Mouse (Mus musculus): ENCODE data around the gene Kcnh4.
A peak's percentile ranks its signal among the peaks of the same experiment; 100 is the strongest.

The Kcnh4 gene

DNA sequence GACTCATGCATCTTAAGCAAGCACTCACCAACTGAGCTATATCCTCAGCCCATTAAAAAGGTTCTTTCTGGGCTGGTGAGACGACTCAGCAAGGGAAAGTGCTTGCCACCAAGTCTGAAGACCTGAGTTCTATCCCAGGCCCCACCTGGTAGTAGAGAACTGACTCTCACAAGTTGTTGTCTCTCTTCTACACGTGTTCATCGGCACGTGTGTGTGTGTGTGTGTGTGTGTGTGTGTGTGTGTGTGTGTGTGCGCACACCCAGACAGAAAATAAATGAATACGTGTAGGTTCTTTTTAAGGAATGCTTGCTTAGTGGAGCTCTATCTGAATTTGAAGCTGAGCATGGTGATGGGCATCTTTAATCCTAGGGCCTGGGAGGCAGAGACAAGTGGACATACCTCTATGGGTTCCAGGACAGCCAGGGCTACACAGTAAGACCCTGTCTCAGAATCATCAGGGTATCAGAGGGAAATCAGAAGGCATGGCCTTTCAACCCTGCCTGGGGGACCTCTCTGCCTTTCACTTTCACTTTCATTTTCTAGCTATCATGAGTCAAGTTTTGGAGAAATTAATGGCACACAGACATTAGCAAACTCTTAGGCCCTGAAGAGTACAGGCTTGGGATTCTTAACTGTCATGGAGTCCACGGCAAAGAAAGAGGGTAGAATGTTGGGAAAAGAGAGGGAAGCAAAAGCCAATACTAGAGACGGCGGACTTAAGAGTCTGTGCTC, 24.4 kb downstream of the Kcnh4 start:
- no peak for DNase-seq (ENCODE audit: extremely low read depth, low read depth)

DNA sequence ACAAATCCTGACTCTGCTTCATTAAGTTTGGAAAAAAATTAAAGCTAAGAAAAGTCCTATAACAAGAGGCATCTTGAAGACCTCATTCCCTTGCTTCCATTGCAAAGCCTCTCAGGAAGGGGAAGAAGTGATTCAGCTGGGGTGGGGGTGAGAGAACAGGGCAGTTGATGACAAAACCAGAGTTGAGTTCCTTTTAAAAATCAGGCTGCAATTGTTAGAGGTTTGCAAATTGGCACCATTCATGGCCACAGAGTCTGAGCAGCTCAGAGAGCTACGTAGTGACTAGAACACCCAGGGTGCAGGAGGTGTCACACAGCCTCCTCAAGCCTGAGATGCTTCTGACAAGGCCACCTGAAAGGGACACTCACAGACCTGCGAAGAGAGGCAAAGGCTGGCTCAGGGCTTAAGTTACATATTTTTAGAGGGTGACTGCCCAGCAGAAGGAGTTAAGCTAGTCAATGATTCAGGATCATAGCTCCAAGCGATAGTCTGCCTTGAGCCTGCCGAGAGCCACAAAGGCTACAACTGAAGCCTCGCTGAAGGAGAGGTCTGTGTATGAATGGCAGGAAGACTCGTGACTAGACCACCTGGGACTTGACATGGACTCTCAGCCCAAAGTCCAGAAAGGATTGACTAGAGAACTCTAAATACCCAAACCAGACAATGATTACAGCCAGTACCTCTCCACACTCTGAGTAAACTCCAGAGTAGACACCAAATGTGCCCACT, 29.1 kb downstream of the Kcnh4 start:
- DNase-seq (ENCODE audit: extremely low read depth, low read depth): no peak

DNA sequence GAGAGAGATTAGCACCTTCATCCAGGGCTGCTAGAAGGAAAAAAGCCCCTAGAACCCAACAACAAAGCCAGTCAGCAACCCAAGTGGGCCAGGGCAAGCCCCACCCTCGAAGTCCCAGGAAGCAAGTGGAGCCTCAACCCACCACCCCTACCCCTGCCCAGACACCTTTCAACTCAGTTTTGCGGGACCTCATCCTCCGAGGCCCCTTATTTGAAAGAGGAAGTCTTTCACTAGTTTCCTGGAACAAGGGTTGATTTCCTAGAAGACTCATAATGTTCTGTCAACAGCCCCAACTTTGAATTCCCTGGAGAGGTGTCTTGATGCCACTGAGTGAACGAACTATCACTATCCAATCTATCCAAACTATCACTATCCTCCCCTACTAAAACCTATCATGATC, 29.8 kb downstream of the Kcnh4 start:
- DNase-seq (ENCODE audit: extremely low read depth, low read depth): peak; percentile 80

DNA sequence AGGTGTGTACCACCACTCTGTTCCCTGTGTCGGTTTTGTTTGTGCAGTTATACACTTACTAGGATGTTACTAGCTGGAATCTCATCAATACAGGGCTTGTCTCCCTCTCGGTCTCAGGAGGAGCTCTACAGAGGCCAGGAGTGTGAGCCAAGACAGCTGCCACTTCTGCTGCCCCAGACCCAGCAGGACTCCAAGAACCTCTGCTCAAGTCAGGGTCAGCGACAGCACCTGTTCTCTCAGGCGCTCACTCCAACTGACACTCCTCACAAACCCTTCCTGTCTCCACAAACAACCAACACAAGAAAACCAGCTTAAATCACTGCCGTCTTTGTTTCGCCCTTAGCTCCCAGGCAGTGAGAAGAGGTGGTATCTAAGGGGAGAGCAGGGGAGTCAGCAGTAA, 31.1 kb downstream of the Kcnh4 start:
- DNase-seq (ENCODE audit: extremely low read depth, low read depth): no peak

DNA sequence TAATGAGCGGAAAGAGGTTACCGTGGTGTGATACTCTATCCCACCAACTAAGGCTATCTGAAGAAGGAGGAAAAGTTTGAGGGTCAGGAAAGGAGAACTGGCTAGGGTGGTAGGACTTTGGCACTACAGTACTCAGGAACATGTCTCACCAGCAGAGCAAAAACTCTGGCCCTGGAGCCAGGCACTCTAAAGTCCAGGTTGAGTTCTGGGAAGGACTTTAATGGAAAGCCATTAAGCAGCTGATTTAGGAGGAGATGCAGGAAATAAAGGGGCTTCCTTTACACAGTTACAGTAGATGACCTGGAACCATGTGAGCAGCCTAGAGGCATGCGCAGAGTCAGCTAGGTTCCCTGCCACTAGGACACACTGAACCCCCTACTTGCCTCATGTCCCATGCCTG, 32.5 kb downstream of the Kcnh4 start:
- no peak for DNase-seq (ENCODE audit: extremely low read depth, low read depth)

DNA sequence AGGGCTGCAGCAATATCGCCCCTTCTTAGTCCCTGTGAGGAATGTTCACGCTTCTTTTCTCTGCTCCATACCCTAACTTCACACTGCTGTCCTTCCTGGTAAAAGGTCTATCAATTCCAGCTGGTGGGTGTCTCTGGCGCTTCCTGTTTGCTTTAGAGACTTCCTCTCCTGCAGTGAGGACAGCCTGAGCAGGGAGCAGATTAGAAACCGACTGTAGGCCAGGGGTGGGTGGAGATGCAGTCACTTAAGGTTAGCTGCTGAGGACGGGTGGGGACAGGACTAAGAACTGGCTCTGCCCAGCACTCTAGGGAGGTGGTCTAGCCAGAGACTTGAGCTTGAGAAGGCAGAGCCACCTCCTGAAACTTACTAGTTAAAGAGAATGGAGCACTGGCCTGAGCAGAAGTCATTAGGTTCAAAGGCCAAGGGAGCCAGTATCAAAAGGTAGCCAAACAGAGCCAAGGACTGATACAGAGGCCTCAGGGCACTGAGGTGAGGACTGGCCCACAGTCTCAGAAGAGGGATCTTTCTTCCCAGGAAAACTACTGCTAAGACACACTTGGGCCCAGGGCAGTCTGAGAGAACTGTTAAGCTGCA, 34.7 kb downstream of the Kcnh4 start:
- peak; percentile 69 for DNase-seq (ENCODE audit: extremely low read depth, low read depth)

DNA sequence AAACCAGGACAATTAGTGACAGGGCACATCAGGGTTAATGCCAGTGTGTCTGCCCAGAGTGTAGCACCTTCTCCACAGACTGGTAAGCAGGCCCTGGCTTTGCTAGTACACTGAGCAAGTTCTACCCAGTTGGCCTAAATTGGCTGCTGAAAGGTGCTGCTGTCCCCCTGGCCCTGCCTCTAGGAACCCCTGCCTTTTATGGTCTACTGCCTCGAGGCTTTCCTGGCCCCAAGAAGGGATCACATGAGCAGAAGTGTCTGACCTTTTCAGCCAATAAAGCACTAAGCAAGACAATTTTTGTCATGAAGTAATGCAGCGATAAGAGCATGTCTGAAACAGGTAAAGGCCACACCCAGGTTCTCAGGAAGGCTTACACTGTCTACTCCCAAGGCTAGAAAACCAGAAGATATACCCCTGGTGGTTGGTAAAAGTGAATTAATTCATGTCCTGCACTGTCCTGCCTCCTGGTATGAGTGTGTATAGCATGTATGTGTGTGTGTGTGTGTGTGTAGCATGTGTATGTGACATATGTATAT, 37.2 kb downstream of the Kcnh4 start:
- no peak for DNase-seq (ENCODE audit: extremely low read depth, low read depth)

DNA sequence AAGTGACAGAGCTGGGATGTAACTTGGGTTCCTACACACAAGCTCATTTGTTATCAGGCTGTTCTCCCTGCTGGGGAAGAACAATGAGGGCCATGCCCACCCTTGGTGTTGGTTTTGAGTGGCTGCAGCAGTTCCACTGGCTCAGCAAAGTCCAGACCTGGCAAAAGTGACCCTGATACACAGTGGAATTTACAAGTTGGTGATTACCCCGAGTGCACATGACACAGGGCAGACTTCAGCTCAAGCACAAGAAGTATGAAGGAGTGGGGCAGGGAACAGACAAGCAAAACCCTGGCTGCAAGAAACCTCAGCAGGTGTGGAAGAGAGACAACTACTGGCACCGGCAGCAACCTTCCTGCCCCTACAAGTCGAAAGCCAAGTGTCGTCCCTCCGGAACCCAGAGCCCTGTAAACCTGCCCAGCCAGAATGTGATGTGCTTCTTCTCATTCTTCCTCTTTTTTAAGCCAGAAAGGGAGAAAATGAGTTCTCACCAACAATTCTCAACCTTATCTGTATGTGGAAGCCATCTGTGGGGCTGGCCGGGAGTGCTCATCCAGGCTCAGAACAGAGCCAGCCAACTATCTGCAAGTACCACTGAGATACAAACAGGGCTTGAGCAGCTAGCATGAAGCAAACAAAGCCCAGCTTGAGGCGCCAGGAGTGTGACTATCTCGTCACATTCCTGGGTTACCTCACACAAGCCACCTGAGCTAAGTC, 37.8 kb downstream of the Kcnh4 start:
- DNase-seq (ENCODE audit: extremely low read depth, low read depth): peak; percentile 96

DNA sequence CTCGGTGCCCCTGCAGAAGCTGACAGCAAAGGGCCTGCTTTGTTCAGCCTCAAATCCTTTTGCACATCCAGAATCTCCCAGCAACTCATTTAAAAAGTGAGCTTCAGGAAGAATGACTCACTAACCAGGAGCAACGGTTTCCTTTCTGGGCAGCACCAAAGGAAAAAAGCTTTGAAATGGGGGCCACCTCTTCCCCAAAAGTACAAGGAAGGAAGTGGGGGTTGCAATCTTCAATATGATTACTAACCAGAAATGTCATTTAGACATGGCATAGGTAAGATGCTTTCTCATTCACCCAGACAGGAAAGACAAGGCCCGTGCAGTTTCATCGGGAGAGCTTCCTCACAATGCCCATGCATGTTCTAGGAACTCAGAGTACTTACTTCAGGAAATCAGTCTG, 38.5 kb downstream of the Kcnh4 start:
- DNase-seq (ENCODE audit: extremely low read depth, low read depth): no peak

DNA sequence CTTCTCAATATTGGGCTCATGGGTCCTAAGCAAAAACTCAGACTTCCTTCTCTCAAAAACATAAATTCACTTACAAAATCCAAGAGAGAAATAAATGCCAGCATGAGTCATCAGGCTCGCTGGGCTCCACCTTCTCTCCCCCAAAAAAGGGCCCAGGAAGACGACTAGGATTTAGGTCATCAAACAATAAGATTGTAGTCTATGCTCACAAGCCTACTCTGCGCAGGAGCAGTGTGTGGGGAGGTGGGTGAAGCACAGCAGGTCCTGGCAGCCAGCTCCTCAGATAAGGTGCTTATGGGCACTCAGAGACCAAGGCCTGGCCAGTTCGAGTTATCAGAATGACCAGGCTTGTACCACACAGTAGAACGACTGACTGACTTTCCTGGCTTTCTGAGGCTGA, 39.4 kb downstream of the Kcnh4 start:
- DNase-seq (ENCODE audit: extremely low read depth, low read depth): no peak

DNA sequence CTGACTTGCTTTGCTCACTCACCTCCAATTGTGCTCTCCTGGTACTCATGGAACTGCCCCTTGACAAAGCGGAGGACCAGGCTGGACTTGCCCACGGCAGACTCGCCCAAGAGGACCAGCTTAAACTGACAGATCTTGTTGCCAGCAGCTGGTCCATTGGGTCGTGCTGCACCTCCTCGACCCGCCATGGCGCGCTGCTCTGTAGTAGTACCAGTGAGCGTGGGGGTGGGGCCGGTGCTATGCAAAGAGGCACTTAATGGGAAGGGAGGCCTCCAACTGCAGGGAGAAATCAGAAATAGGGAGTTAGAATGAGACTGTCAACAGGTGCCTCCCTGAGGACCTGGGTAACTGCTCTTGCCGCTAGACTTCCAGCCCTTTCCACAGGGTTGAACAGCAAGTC, 39.8 kb downstream of the Kcnh4 start:
- DNase-seq (ENCODE audit: extremely low read depth, low read depth): no peak

DNA sequence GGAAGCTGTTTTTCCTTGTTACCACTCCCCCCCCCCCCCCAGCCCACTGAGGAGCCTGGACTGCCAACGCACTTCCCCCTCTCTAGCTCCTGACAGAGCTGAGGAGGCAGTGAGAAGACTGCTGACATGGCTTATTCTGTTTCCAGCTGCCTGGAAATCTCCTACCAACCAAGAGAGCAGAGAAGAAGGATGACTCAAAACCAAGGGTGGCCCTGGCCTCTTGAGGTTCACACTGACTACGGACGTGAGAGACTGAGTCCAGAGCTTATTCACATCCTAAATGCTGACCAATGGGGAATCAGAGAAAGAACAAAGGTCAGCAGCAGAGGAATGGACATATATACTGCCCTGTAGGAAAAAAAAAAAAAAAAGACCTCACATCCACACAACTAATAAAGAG, 40.4 kb downstream of the Kcnh4 start:
- DNase-seq (ENCODE audit: extremely low read depth, low read depth): no peak

DNA sequence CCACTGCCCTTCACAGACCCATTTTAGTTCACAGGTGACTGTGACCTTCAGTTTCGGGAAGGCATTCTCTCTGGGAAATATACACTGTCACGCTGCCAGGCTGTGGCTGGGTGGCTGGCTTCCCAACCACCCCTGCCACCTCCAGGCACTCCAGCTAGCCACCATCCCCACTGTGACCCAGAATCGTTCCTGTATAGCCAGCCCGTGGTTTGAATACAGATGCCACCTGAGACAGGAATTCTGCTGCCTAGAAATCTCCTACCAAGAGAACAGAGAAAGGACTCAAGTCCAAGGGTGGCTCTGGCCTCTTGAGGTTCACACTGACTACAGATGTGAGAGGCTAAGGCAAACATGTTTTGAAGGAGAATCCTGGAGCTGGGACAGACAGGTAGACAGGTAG, 40.9 kb downstream of the Kcnh4 start:
- DNase-seq (ENCODE audit: extremely low read depth, low read depth): no peak

DNA sequence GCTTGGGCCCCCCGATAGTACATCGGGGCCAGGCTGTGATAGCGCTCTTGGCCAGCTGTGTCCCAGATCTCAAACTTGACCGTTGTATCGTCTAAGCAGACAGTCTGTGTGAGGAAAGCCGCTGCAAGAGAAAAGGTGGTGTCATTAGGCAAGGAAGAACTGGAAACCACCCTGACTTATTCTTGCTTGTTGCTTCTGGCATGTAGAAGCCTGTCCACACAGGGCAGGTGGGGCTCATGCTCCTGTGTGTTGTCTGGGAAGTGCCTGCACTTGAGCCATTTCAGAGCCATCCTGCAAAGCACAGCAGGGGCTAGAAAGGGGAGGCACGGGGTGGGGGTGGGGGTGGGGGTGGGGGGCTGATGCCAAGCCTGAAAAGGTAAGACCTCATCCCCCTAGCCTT, 41.3 kb downstream of the Kcnh4 start:
- DNase-seq (ENCODE audit: extremely low read depth, low read depth): no peak

DNA sequence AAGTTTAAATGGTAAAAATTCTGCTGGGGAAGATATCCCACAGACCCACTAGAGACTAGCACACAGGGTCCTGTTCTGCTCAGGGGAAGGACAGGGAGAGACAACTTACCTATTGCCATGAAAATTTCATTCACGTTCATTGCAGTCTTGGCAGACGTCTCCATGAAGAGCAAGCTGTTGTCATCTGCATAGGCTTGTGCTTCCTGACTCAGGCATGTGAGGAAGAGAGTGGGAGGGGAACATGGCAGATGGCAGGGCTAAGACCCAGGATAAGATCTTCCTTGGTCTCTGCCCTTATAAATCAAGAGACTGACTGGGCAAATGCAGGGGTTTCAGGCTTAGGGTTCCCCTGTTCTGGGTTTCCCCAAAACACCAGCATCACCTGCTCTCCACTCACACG, 43.1 kb downstream of the Kcnh4 start:
- no peak for DNase-seq (ENCODE audit: extremely low read depth, low read depth)

DNA sequence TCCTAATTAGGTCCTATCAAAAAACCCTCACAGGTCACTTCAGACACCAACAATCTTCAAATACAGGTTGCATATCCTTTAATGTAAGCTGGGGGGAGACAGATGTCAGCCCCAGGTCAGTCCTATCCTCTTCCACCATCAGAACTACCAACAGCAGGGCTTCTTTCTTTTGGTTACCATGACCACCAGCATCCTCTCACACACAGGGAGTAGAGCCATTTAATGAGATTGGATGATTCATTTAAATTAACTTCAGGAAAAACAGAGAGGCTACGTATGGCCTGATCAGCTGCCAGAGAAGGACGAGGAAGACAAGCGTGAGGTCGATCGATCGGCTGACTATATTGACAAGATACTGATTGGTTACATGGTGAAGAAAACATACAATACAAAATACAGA, 44.8 kb downstream of the Kcnh4 start:
- no peak for DNase-seq (ENCODE audit: extremely low read depth, low read depth)

DNA sequence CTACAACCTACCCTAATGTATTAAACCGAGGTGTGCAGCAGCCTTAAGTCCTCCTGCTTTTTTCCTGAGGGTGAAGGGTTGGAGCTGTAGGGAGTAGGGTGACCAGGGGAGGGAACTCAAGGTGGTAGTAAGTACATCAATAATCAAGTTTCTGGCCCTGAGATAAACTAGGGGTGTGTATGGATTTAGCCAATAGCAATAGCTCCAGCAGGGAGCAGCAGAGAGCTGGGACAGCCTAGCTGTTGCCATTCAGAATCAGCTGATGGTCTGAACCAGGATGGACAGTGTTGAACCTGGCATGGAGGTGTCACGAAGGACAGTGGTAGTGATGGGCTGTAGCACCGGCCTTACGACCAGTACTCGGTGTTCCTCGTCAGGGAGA, 45.2 kb downstream of the Kcnh4 start:
- peak; percentile 67 for DNase-seq (ENCODE audit: extremely low read depth, low read depth)

DNA sequence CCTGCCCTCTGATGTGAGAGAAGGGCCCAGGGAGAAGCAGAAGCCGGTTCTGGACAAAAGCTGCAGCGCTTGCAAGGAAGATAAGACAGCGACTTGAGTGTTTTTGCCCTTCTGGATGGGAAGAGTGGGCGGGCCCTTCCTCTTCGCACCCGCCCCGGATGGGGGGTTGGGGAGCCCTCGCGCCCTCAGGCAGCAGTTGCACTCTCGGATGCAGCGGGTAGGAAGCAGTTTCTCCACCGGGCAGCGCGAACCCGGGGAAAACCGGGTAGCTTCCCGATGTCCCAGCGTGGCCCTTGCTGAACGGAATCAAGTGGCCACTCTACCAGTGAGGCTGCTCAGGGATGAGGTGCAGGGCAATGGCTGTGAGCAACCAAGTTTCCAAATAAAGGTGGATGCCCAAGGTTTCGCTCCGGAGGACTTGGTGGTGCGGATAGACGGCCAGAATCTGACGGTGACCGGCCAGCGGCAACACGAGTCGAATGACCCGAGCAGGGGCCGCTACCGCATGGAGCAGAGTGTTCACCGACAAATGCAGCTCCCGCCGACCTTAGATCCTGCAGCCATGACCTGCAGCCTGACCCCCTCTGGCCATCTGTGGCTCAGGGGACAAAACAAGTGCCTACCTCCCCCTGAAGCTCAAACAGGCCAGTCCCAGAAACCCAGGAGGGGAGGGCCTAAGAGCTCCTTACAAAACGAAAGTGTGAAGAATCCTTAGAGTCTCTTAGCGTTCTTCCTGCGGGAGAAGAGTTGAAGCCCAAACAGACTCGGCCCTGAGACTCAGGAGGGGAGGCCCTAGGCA, 45.8 kb downstream of the Kcnh4 start, which contains the start of gene Hspb9:
Hspb9 (plus strand) TSS at position 116 of the 799 bp plus-strand sequence.
- peak; percentile 86 for DNase-seq (ENCODE audit: extremely low read depth, low read depth)

DNA sequence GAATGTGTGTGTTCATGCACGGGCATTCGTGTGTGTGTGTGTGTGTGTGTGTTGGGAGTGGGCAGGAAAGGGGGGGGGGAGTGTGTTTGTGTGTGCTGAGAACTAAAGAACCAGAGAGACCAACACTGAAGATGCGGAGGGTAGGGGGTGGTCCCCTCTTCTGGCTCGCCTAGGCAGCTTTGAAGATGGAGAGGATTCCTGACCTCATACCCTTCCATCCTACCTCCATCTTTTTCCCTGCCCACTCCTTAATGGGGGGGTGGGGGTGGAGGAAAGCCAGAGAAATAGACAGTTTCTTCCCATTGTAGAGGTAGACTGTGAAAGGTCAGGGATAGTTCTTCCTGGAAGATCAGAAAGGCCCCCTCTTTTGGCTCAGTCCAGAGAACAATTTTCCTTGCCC, 46.6 kb downstream of the Kcnh4 start:
- no peak for DNase-seq (ENCODE audit: extremely low read depth, low read depth)

DNA sequence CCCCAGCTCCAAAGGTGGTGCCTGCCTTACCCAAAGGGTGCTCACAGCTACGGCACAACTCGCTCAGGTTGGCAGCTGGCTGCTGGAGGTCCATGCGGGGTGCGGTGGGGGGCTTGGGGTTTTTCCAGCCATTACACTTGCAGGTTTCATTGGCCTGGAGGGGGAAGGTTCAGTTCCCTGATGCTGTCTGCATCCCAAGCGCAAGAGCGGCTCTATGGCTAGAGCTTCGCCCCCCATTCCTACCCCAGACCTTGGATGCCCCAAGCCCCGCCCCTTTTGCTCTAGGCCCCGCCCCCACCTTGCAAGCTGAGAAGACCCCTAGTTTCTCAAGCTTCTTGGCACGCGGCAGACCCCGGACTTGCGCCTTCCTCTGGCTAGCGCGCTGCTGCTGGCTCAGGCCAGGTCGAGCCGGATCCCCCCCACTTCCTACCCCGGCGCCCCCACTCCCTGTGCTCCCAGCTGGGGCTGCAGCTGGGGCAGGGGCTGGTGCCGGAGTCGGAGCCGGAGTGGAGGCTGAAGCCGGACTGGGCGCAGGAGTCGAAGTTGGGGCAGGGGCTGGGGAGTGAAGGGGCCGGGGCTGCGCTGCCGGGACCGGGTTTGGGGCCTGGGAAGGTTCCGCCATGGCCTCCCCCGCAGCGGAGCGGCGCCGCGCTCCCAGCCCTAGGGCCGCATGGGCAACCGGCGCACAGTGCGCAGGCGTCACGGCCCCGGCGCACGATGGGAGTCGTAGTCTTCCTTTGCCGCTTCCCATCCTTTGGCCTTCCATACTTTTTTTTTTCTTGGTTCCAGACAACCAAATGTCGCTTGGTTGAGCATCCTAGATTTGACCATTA, 47.7 kb downstream of the Kcnh4 start, which contains the start of gene Kat2a:
Kat2a (minus strand) TSS at position 683 of the 833 bp plus-strand sequence.
- no peak for DNase-seq (ENCODE audit: extremely low read depth, low read depth)
